Comparison of ENCODE assay signal across 15 mouse cellular contexts in the genomic region with DNA sequence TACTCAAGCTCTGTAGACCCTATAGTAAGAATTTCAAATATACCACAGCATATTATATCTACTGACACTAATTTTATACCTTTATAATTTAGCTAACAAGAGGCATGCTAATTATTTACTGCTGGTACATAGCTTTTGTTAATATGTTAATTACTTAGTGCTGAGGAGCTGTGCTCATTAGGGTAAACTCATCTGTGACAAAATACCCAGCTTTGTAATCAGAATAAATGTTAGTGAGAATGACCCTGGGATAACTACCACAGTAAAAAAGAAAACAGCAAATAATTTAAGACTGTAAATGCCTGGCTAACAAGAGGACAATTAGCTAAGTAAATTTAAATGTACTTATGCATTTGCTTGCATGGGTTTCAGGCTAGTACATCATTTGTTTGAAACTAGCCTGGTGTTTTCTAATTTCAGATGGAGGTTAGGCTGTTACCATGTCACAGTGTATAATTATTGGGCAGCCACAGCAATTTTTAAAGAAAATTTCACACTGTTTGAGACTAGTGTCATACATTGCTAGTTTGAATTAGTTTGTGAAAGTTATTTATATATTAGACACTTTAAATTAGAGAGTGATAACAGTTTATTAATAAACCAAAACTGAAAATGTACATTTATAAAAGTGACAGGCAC.
"Had no signal": no experiment of that assay in that cellular context is flagged by ENCODE, and none has a peak within 500 bp of the region (broad histone marks: within the 10 kb centered on the region; RNA-seq: fewer than 3 reads in every experiment).

No protein-coding gene starts in this region.

- H3K4me1 ChIP-seq: lung, embryonic 15.5 days; megakaryocyte, embryonic 14.5 days; midbrain, embryonic 13.5 days; midbrain, embryonic 15.5 days; neural tube, embryonic 12.5 days had no signal

- ATAC-seq: lung, postnatal 0 days; midbrain, embryonic 13.5 days; midbrain, embryonic 15.5 days had no signal

- H3K9me3 ChIP-seq: lung, embryonic 15.5 days; megakaryocyte, embryonic 14.5 days; midbrain, embryonic 13.5 days; midbrain, embryonic 15.5 days; neural tube, embryonic 12.5 days had no signal

- H3K27me3 ChIP-seq: lung, embryonic 15.5 days; megakaryocyte, embryonic 14.5 days; midbrain, embryonic 13.5 days; midbrain, embryonic 15.5 days; neural tube, embryonic 12.5 days had no signal

- H3K27ac ChIP-seq: lung, embryonic 15.5 days; macrophage; midbrain, embryonic 13.5 days; midbrain, embryonic 15.5 days; neural tube, embryonic 12.5 days had no signal

- DNase-seq: lung, adult 2 months; lung, postnatal 14 days; lung, postnatal 36 days; right cerebral cortex, postnatal 14 days; thymus, adult 18-20 months; thymus, postnatal 14 days; thymus, postnatal 36 days had no signal

- H3K4me3 ChIP-seq: lung, embryonic 15.5 days; megakaryocyte, embryonic 14.5 days; midbrain, embryonic 13.5 days; midbrain, embryonic 15.5 days; neural tube, embryonic 12.5 days had no signal

- H3K4me2 ChIP-seq: lung, embryonic 15.5 days; midbrain, embryonic 11.5 days; midbrain, embryonic 13.5 days; midbrain, embryonic 15.5 days; neural tube, embryonic 12.5 days had no signal

- H3K9ac ChIP-seq: lung, embryonic 15.5 days; midbrain, embryonic 13.5 days; midbrain, embryonic 15.5 days; neural tube, embryonic 12.5 days had no signal

- H3K36me3 ChIP-seq: lung, embryonic 15.5 days; midbrain, embryonic 13.5 days; midbrain, embryonic 15.5 days; neural tube, embryonic 12.5 days had no signal
